Mouse (Mus musculus) adrenal gland, adult 18-20 months (tissue): ENCODE data around the gene Mc3r. TPM values are rescaled to one million over a fixed set of nuclear protein-coding genes. Genes with fewer than 3 reads are reported as not detected.

Experiments used
- DNase-seq, 2 experiments: peaks; one replicate each; pipeline ENCODE4 v3.0.0; 2021 to 2022; ENCODE audit warnings: low spot score in 2 of 2
- total RNA-seq, 2 experiments: library from RNA; stranded (reverse); gene quantifications; 1 replicate in 1 of 2; 2 replicates in 1 of 2; pipeline ENCODE4 v1.2.3; 2021

Mc3r gene
- total RNA-seq, 2 experiments from 2014 or later: not detected

DNA sequence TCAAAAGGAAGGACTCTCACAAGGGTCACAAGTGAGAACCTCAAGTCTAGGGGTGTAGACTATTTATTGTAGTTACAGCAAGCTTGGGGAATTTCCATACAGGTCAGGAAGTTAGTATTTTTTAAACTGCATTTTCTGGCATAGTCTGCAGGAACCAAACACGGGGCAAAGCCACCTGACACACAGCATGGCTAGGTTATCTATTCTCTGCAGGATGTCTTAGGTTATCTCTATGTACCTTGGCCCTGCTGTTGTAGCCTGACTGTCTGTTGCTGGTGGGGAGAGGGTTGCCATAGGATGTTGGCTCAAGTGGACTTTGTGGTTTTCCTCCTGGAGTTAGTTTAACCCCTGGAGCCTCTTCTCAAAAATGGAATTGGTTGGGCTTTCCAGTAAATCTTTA, 49.8 kb downstream of the Mc3r start:
- no peak for DNase-seq

DNA sequence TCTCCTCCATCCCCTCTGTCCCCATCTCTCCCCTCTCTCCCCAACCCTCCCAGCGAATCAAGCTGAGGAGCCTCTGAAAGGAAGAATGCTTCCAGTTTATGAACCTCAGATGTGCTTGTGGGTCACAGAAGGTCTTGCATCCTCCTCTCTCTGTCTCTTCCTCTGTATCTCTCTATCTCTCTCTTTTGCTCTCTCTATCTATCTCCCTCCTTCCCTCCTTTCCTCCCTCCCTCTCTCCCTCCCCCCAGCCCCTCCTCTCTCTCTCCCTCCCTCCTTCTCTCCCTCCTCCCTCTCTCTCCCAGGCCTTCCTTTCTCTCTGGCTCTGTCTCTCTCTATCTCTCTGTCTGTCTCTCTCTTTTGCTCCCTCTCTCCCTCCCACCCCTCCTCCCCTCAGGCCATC, 50.2 kb downstream of the Mc3r start:
- DNase-seq: no peak

DNA sequence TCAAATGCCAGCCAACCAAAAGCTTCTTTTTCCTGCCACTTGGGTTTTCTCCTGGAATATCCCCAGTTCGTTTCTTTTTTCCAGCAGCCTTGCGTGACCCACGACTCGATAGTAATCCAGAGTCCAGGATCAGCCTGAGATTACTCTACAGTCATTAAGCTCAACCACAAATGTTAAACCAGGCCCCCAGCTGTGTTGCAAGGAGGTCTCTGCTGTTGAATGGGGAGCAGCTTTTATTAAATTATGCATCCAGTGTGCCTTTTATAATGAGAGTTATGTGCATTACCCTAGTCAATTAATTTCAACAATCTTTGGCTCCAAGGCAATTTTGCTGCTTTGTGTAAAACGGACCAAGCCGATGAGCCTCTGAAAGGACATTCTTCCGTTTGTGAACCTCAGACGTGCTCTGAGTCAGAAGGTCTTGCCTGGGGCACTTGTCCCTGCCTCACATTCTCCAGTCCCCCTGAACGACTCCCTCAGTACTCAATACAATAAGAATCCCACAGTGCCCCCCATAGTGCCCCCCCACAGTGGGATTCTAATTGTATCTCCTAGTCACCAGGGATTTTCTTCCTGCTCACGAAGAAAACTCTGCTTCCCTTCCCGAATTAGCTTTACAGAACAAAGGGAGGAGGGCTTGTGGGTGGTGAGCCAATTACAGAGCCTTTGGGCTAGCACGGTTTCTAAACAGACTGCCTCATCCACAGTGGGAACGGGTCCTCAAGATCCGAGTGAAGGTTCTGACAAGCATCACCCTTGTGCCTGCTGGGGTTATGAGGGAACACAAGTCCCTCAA, 51.0 kb downstream of the Mc3r start:
- no peak for DNase-seq

Other genes with a start within 250 kb of the Mc3r start
- not detected for gene Cbln4, start 205.0 kb upstream of the Mc3r start, total RNA-seq
- gene Fam210b, start 97.1 kb downstream of the Mc3r start, total RNA-seq: 10 to 100 TPM; 17.5 to 25.9 TPM
- gene Aurka, start 122.0 kb downstream of the Mc3r start, total RNA-seq: 1 to 10 TPM; 1.1 to 2.5 TPM
- 10 to 100 TPM; 33.2 to 33.4 TPM for gene Cstf1, start 122.2 kb downstream of the Mc3r start, total RNA-seq
- under 1 TPM; 0.13 to 0.16 TPM for gene Cass4, start 145.3 kb downstream of the Mc3r start, total RNA-seq
- gene Rtf2, start 192.1 kb downstream of the Mc3r start, total RNA-seq: 10 to 100 TPM; 75.6 to 81.7 TPM
- not detected for gene Gcnt7, start 210.1 kb downstream of the Mc3r start, total RNA-seq
- not detected for gene Fam209, start 224.0 kb downstream of the Mc3r start, total RNA-seq